Mouse (Mus musculus): Measurements from ENCODE around the gene Fstl1. TPM values are rescaled to one million over a fixed set of nuclear protein-coding genes. Genes with fewer than 3 reads are reported as not detected.

Fstl1 gene
- 80.6 and 87.6 TPM in 2 replicates for total RNA-seq (2012; rRNA removed)

DNA sequence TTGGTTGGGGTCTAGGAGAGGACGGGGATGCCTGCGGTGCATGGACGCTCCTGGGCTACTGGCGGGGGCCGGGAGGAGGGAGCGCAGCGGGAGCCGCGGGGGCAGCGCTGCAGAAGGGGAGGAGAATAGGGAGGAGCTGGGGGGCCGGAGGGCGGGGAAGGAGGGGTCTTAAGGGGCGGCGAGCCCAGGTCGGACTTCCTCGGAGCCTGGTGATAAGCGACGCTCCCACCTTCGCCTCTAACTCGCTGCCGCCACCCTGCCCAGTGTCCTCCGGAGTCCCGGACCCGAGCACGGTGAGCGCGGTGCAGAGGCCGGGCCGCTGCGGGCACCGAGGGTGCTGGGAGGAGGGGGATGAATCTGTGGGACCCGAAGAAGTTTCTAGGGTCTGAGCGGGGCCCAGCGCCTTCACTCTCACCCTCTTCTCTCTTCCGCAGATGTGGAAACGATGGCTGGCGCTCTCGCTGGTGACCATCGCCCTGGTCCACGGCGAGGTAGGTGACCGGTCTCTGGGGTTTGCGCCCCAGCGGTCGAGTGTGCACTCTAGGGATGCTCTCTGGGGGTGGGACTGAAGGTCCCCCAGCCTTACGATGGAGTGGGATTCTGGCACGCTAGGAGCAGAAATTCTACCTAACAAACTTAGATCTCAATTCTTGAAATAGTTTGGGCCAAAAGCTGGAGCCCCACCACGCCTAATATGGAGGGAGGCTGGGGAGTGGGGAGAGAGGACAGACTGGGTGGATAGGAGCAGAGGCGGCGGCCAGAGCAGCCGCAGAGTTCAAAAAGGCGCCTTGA is at the start of gene Fstl1:
Fstl1 (plus strand) TSS at position 14 of the 792 bp plus-strand sequence.
- DNase-seq (ENCODE audit: low read depth, low spot score) = no peak
- in situ Hi-C loops (cut with MboI; ENCODE audit: low sequenced_read_pairs in 2 of 2, unreplicated experiment in 2 of 2) = no loop called here
- H3K27ac ChIP-seq (ENCODE audit: insufficient read depth, low read depth, low read length, poor library complexity, severe bottlenecking) = no peak within 1 kb of the TSS

DNA sequence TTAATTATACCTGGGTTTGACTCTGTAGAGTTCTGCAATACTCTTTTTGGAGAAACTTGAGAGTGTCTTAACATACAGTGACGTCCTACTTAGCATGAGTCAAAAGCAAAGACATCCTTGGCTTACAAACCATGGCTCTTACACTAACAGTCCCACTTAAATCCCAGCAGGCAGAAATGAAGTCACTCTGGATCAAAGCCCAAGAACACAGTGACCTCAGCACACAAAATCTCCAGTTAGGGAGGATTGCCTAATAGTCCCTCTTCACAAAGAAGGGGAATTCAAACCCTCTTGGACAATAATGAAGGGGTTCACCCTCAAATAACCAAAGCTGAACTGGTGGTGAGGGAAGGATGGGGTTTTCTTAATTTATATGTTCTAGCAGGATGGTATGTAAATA is 48.0 kb upstream of the Fstl1 start:
- no peak for DNase-seq (ENCODE audit: low read depth, low spot score)

More for the DNA sequence above, at the start of gene Fstl1:
- Histone ChIP-seq H3K9me3 (ENCODE audit: control insufficient read depth, insufficient read depth, low read depth, low read length) (no peaks in the 10 kb centered on the region), H3K9ac (ENCODE audit: insufficient read depth, low read depth, low read length, poor library complexity, severe bottlenecking) (peak within 1 kb of the TSS; percentile 70), H3K36me3 (ENCODE audit: control insufficient read depth, insufficient read depth, low read length, poor library complexity, severe bottlenecking) (no peaks in the 10 kb centered on the region), H3K4me1 (ENCODE audit: control insufficient read depth in 2 of 2, insufficient read depth in 2 of 2, low read length in 2 of 2, poor library complexity in 1 of 2) (peaks cover 9 to 10% of the 10 kb centered on the region in 2 experiments; a peak in 3 of 4 replicates), H3K4me3 (ENCODE audit: insufficient read depth in 1 of 2, low read depth in 1 of 2, low read length in 2 of 2, poor library complexity in 1 of 2, severe bottlenecking in 1 of 2) (peak within 1 kb of the TSS; percentile 75 to 93)
- TF ChIP-seq MAFK (IDR thresholded peaks at IDR 0.05; ENCODE audit: insufficient read depth, low read depth, low read length) = no peak
- TF ChIP-seq HCFC1 (IDR thresholded peaks at IDR 0.05; ENCODE audit: borderline replicate concordance, insufficient read depth, low read length) = 0 out of 2 replicates have a peak, but pooled peaks have one; percentile 30
- no peak for TF ChIP-seq CHD2 (IDR thresholded peaks at IDR 0.05; ENCODE audit: low read depth, low read length)
- no peak for TF ChIP-seq ZNF384 (IDR thresholded peaks at IDR 0.05; ENCODE audit: low read depth, low read length)
- TF ChIP-seq ZC3H11A (IDR thresholded peaks at IDR 0.05; ENCODE audit: borderline replicate concordance, low read depth, low read length) = no peak

DNA sequence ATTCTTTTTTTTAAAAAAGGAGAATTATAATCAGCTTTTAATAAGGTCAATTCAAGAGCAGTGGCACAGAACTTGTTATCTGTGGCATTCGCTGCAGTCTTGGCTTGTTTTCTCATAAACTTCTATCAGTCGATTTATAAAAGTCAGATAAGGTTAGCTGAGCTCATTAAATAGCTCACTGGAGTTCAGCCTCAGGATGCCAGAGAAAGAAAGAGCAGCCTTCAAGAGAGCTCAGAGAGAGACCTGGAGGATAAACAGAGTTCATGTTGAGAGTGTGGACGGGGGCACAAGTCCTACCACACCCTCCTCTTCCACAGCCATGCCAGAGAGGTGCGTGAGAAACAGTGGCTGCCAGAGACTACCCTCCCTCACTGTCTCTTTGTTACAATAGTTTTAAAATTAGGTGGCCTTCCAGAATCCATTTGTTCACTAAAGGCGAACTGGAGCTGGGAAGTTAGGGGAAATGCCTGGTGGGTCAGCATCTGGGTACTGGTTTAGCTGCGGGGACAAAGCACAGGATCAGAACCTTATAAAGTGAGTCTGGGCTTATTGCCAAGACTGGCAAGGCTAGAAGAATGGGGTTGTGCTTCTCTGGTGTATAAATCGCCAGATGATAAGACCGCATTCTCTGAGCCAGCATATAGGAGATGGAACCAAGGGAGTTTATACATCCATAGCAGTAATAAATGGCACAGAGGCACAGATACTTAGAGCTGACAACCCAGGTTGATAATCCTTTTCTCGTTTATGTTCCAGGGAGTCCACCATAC is 47.1 kb upstream of the Fstl1 start:
- in situ Hi-C loops (cut with MboI; ENCODE audit: low sequenced_read_pairs in 2 of 2, unreplicated experiment in 2 of 2) = no loop called here
- no peaks in the 10 kb centered on the region for H3K36me3 ChIP-seq (ENCODE audit: control insufficient read depth, insufficient read depth, low read length, poor library complexity, severe bottlenecking)
- TF ChIP-seq HCFC1 (IDR thresholded peaks at IDR 0.05; ENCODE audit: borderline replicate concordance, insufficient read depth, low read length) (no peak), ZC3H11A (IDR thresholded peaks at IDR 0.05; ENCODE audit: borderline replicate concordance, low read depth, low read length) (no peak), CHD2 (IDR thresholded peaks at IDR 0.05; ENCODE audit: low read depth, low read length) (no peak), MAFK (IDR thresholded peaks at IDR 0.05; ENCODE audit: insufficient read depth, low read depth, low read length) (no peak), ZNF384 (IDR thresholded peaks at IDR 0.05; ENCODE audit: low read depth, low read length) (no peak)
- H3K27ac ChIP-seq (ENCODE audit: insufficient read depth, low read depth, low read length, poor library complexity, severe bottlenecking) = no peak overlapping the region
- no peaks in the 10 kb centered on the region for H3K9me3 ChIP-seq (ENCODE audit: control insufficient read depth, insufficient read depth, low read depth, low read length)
- no peaks in the 10 kb centered on the region for H3K4me1 ChIP-seq (ENCODE audit: control insufficient read depth in 2 of 2, insufficient read depth in 2 of 2, low read length in 2 of 2, poor library complexity in 1 of 2)
- H3K4me3 ChIP-seq (ENCODE audit: insufficient read depth in 1 of 2, low read depth in 1 of 2, low read length in 2 of 2, poor library complexity in 1 of 2, severe bottlenecking in 1 of 2) = no peak overlapping the region
- DNase-seq (ENCODE audit: low read depth, low spot score) = no peak
- no peak overlapping the region for H3K9ac ChIP-seq (ENCODE audit: insufficient read depth, low read depth, low read length, poor library complexity, severe bottlenecking)

More for the DNA sequence above, 48.0 kb upstream of the Fstl1 start:
- Histone ChIP-seq H3K9ac (ENCODE audit: insufficient read depth, low read depth, low read length, poor library complexity, severe bottlenecking) (no peak overlapping the region), H3K36me3 (ENCODE audit: control insufficient read depth, insufficient read depth, low read length, poor library complexity, severe bottlenecking) (no peaks in the 10 kb centered on the region), H3K4me1 (ENCODE audit: control insufficient read depth in 2 of 2, insufficient read depth in 2 of 2, low read length in 2 of 2, poor library complexity in 1 of 2) (no peaks in the 10 kb centered on the region), H3K9me3 (ENCODE audit: control insufficient read depth, insufficient read depth, low read depth, low read length) (no peaks in the 10 kb centered on the region), H3K4me3 (ENCODE audit: insufficient read depth in 1 of 2, low read depth in 1 of 2, low read length in 2 of 2, poor library complexity in 1 of 2, severe bottlenecking in 1 of 2) (no peak overlapping the region), H3K27ac (ENCODE audit: insufficient read depth, low read depth, low read length, poor library complexity, severe bottlenecking) (no peak overlapping the region)
- TF ChIP-seq HCFC1 (IDR thresholded peaks at IDR 0.05; ENCODE audit: borderline replicate concordance, insufficient read depth, low read length) (no peak), ZNF384 (IDR thresholded peaks at IDR 0.05; ENCODE audit: low read depth, low read length) (no peak), CHD2 (IDR thresholded peaks at IDR 0.05; ENCODE audit: low read depth, low read length) (no peak), ZC3H11A (IDR thresholded peaks at IDR 0.05; ENCODE audit: borderline replicate concordance, low read depth, low read length) (no peak), MAFK (IDR thresholded peaks at IDR 0.05; ENCODE audit: insufficient read depth, low read depth, low read length) (no peak)
- in situ Hi-C loops (cut with MboI; ENCODE audit: low sequenced_read_pairs in 2 of 2, unreplicated experiment in 2 of 2) = no loop called here

DNA sequence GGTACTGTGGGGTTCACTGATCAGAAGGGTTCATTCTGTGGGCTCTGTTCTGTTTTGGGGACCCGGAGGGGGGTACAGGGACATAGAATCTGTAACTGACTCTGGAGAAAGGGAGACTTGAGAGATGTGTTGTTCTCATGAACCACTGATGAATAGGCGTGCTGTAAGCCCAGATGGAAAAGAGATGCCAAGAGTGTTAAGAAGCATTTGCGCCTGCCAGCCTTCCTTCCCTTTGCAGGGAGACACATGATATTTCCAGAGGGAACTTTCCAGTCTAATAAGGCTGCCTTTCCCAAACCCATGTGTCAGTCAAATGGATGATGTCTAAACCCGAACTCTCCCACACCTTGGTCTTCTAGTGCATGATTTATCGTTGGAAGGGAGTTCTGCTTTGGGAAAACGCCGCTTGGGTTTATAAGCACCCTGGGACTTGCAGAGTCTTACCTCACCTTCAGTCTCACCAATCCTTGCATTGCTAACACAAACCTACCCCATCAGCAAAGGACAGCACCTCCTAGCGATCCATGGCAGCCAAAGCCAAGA is 46.3 kb upstream of the Fstl1 start:
- Histone ChIP-seq H3K36me3 (ENCODE audit: control insufficient read depth, insufficient read depth, low read length, poor library complexity, severe bottlenecking) (no peaks in the 10 kb centered on the region), H3K4me1 (ENCODE audit: control insufficient read depth in 2 of 2, insufficient read depth in 2 of 2, low read length in 2 of 2, poor library complexity in 1 of 2) (no peaks in the 10 kb centered on the region), H3K4me3 (ENCODE audit: insufficient read depth in 1 of 2, low read depth in 1 of 2, low read length in 2 of 2, poor library complexity in 1 of 2, severe bottlenecking in 1 of 2) (no peak overlapping the region), H3K9me3 (ENCODE audit: control insufficient read depth, insufficient read depth, low read depth, low read length) (no peaks in the 10 kb centered on the region), H3K27ac (ENCODE audit: insufficient read depth, low read depth, low read length, poor library complexity, severe bottlenecking) (no peak overlapping the region), H3K9ac (ENCODE audit: insufficient read depth, low read depth, low read length, poor library complexity, severe bottlenecking) (no peak overlapping the region)
- TF ChIP-seq ZC3H11A (IDR thresholded peaks at IDR 0.05; ENCODE audit: borderline replicate concordance, low read depth, low read length) (no peak), ZNF384 (IDR thresholded peaks at IDR 0.05; ENCODE audit: low read depth, low read length) (no peak), HCFC1 (IDR thresholded peaks at IDR 0.05; ENCODE audit: borderline replicate concordance, insufficient read depth, low read length) (no peak), CHD2 (IDR thresholded peaks at IDR 0.05; ENCODE audit: low read depth, low read length) (no peak), MAFK (IDR thresholded peaks at IDR 0.05; ENCODE audit: insufficient read depth, low read depth, low read length) (no peak)
- in situ Hi-C loops (cut with MboI; ENCODE audit: low sequenced_read_pairs in 2 of 2, unreplicated experiment in 2 of 2) = no loop called here
- DNase-seq (ENCODE audit: low read depth, low spot score) = no peak
